Mouse (Mus musculus) embryonic fibroblast, embryonic 13.5 days (primary cell): Measurements from ENCODE around the gene Zfp870. TPM values are rescaled to one million over a fixed set of nuclear protein-coding genes. Genes with fewer than 3 reads are reported as not detected.

Experiments
- H3K27ac ChIP-seq: 2 replicates; pipeline ENCODE4 v1.5.1; 2012; ENCODE audit warnings: low read length, control low read depth, inconsistent platforms; ENCODE audit not compliant: insufficient read depth
- H3K4me1 ChIP-seq: 2 replicates; pipeline ENCODE4 v1.6.1; 2011; ENCODE audit warnings: low read length; ENCODE audit not compliant: control insufficient read depth, insufficient read depth
- H3K4me3 ChIP-seq: 2 replicates; pipeline ENCODE4 v1.5.1; 2011; ENCODE audit warnings: mild to moderate bottlenecking, control low read depth, low read length; ENCODE audit not compliant: insufficient read depth
- CTCF ChIP-seq: IDR thresholded peaks from 2 replicates; pipeline ENCODE4 v1.5.1; 2011; ENCODE audit warnings: mild to moderate bottlenecking, control low read depth, low read length, moderate library complexity, borderline replicate concordance; ENCODE audit not compliant: insufficient read depth
- POLR2A ChIP-seq: IDR thresholded peaks from 2 replicates; pipeline ENCODE4 v1.6.1; 2011; ENCODE audit warnings: low read depth, mild to moderate bottlenecking, control low read depth, low read length, moderate library complexity
- polyA plus RNA-seq: library from polyadenylated mRNA; stranded (reverse); fragments of >200 nt; gene quantifications from 2 replicates; pipeline ENCODE4 v1.2.4, GENCODE M21; 2011; ENCODE audit warnings: low read depth; ENCODE audit not compliant: missing spikeins, insufficient read length

The Zfp870 gene
- polyA plus RNA-seq: 9.1 and 10.7 TPM in 2 replicates

DNA sequence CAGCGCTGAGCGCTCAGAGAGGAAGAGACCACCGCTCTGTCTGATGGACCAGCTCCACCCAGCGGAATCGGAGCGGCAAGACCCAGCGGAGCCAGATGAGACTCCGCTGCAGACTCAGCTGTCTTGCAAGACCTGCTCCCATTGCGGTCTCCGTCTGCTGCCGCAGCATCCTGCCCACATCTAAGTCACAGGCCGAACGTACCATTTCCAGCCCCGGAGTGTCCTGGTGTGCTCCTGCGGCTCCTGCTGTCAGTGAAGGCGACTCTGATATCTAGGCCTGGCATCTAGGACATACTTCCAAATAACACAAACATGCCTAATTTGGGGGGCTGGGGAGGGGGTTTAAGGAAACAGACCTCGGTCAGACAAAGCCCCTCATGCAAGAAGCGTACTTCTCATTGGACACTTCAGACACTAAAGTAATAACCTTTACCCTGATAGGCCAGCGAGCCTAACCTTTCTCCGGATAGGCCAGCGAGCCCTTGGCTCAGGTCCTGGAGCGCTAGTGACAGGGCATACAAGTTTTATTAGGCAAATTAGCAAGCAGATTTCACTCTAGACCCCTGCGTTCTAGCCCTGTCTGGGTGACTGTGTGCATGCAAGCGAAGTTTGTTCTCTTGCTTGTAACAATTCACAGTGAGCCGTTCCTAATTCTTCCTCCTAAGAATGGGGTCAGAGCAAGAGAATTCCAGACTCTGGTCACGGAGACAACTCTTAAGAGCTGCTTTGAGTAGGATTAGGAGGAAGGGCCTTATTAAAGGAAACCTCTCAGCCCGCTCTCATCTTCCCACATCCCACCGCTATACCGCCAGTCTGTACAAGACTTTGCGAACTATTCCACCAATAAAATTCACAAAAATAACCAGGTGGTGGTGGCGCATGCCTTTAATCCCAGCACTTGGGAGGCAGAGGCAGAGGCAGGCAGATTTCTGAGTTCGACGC lies at the start of gene Zfp870:
TSS of gene Zfp870 (minus strand) at position 404 of the 942 bp plus-strand sequence.
- Histone ChIP-seq H3K4me3 (peak within 1 kb of the TSS; percentile 70), H3K27ac (peak within 1 kb of the TSS; percentile 54), H3K4me1 (peaks cover 5% of the 10 kb centered on the region; the same call in 1 of the 2 replicates)
- TF ChIP-seq POLR2A: peak; percentile 64
- peak; percentile 41; the same call in 1 of the 2 replicates for TF ChIP-seq CTCF

GRCm38 (mm10) chr17:32939831-32940230 lies 48.4 kb upstream of the Zfp870 start:
- Histone ChIP-seq H3K27ac (no peak overlapping the region), H3K4me1 (no peaks in the 10 kb centered on the region), H3K4me3 (no peak overlapping the region)
- TF ChIP-seq POLR2A (no peak), CTCF (no peak)

- no peaks in the 10 kb centered on the region for H3K4me1 ChIP-seq
- H3K4me3 ChIP-seq: no peak overlapping the region
- TF ChIP-seq POLR2A (no peak), CTCF (no peak)
- no peak overlapping the region for H3K27ac ChIP-seq
These were observed 36.4 kb upstream of the Zfp870 start for GRCm38 (mm10) chr17:32927803-32928202.

- Histone ChIP-seq H3K27ac (no peak overlapping the region), H3K4me3 (peak overlapping the region; percentile 13), H3K4me1 (no peaks in the 10 kb centered on the region)
- no peak for TF ChIP-seq CTCF
- TF ChIP-seq POLR2A: peak; percentile 73
These were observed 33.3 kb upstream of the Zfp870 start for GRCm38 (mm10) chr17:32924658-32925312.

DNA sequence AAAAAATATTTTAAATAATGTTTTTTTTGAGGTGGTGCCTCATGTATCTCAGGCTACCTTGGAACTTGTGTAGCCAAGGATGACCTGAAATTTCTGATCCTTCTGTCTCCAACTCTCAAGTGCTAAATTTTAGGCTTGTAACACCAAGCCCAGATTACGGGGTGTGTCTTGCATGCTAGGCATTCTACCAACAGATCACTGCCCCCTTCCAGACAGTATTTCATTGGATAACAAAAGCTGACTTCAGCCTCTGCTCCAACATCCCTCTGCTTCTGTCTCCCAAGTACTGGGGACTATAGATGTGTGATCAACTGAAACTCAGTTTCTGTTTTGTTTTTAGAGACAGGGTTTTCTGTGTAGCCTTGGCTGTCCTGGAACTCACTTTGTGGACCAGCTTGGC lies 32.2 kb upstream of the Zfp870 start:
- Histone ChIP-seq H3K27ac (no peak overlapping the region), H3K4me1 (no peaks in the 10 kb centered on the region), H3K4me3 (no peak overlapping the region)
- TF ChIP-seq CTCF (no peak), POLR2A (no peak)

DNA sequence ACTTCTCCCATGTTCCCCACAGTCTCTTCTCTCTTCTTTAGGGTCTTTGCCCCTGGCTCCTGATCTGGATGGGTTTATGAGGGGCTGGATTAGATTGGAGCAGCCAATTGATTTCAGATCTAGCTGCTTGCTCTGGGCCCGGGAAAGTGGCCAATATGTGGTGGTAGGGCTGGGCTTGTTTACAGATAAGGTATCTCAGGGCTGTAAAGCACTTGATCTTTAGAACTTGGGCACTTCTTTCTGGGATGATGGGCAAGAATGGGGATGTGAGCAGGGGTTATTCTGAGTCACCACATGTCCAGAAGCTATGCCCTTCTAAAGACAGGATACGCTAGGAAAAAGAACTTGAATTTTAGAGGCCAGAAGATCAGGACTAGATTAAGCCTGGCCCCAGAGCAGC lies 27.7 kb upstream of the Zfp870 start:
- H3K4me1 ChIP-seq: no peaks in the 10 kb centered on the region
- H3K4me3 ChIP-seq: no peak overlapping the region
- H3K27ac ChIP-seq: no peak overlapping the region
- no peak for TF ChIP-seq CTCF
- TF ChIP-seq POLR2A: no peak

- no peak within 1 kb of the TSS for H3K4me3 ChIP-seq
- H3K27ac ChIP-seq: no peak within 1 kb of the TSS
- TF ChIP-seq POLR2A (no peak), CTCF (no peak)
- no peaks in the 10 kb centered on the region for H3K4me1 ChIP-seq
These were observed 25.7 kb upstream of the Zfp870 start, which contains the start of gene Cyp4f14 for GRCm38 (mm10) chr17:32917131-32917530. Gene Cyp4f14, minus strand, starts transcription at chr17:32917342.

- H3K27ac ChIP-seq: no peak overlapping the region
- no peak overlapping the region for H3K4me3 ChIP-seq
- no peaks in the 10 kb centered on the region for H3K4me1 ChIP-seq
- TF ChIP-seq POLR2A (no peak), CTCF (no peak)
These were observed 24.6 kb upstream of the Zfp870 start for GRCm38 (mm10) chr17:32916075-32916474.

DNA sequence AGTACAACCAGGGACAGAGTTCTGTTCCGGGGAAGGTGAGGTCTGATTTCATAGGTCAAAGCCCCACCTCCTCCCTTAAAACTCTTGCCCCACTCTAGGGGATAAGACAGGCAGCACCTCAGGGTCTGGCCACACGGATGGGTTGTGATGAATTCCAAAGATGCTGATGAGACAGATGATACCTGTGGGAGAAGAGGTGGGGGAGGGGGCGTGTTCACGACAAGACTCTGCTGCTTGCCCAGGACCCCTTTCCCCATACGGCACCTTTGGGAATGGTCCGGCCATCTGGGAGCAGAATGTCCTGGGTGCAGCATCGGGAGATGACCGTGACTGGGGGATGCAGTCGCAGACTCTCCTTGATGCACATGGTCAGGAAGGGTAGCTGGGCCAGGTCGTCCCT lies 14.7 kb upstream of the Zfp870 start:
- TF ChIP-seq POLR2A (no peak), CTCF (no peak)
- no peak overlapping the region for H3K27ac ChIP-seq
- no peaks in the 10 kb centered on the region for H3K4me1 ChIP-seq
- H3K4me3 ChIP-seq: no peak overlapping the region
